Mouse (Mus musculus): Measurements from ENCODE around the gene Slc12a3. TPM values are rescaled to one million over a fixed set of nuclear protein-coding genes. Genes with fewer than 3 reads are reported as not detected.

Gene Slc12a3
- polyA plus RNA-seq (2012; rRNA removed; ENCODE audit: low replicate concordance) = 0.08 and 0.12 TPM in 2 replicates

GRCm38 (mm10) chr8:94328932-94329728 is at the start of gene Slc12a3:
Gene Slc12a3, plus strand, starts transcription at chr8:94329201.

GRCm38 (mm10) chr8:94386214-94387026 is 57.4 kb downstream of the Slc12a3 start, which contains the start of gene Herpud1:
Gene Herpud1, plus strand, starts transcription at chr8:94386438.

Other genes starting within 250 kb of the Slc12a3 start
- 4.4 and 5.7 TPM in 2 replicates for gene Bbs2, start 230.3 kb upstream of the Slc12a3 start, polyA plus RNA-seq (2012; rRNA removed; ENCODE audit: low replicate concordance)
- not detected in 2 replicates for gene Mt4, start 192.0 kb upstream of the Slc12a3 start, polyA plus RNA-seq (2012; rRNA removed; ENCODE audit: low replicate concordance)
- gene Mt3, start 176.6 kb upstream of the Slc12a3 start, polyA plus RNA-seq (2012; rRNA removed; ENCODE audit: low replicate concordance) = 1.6 and 2.2 TPM in 2 replicates
- 30.7 and 76.9 TPM in 2 replicates for gene Mt2, start 156.5 kb upstream of the Slc12a3 start, polyA plus RNA-seq (2012; rRNA removed; ENCODE audit: low replicate concordance)
- 1,406 and 2,937 TPM in 2 replicates for gene Mt1, start 150.1 kb upstream of the Slc12a3 start, polyA plus RNA-seq (2012; rRNA removed; ENCODE audit: low replicate concordance)
- 4.1 and 6.2 TPM in 2 replicates for gene Nup93, start 114.6 kb upstream of the Slc12a3 start, polyA plus RNA-seq (2012; rRNA removed; ENCODE audit: low replicate concordance)
- 202 and 409 TPM in 2 replicates for gene Herpud1, start 57.2 kb downstream of the Slc12a3 start, polyA plus RNA-seq (2012; rRNA removed; ENCODE audit: low replicate concordance)
- gene Nlrc5, start 105.2 kb downstream of the Slc12a3 start, polyA plus RNA-seq (2012; rRNA removed; ENCODE audit: low replicate concordance) = 2.8 and 4.5 TPM in 2 replicates
- gene Cpne2, start 203.8 kb downstream of the Slc12a3 start, polyA plus RNA-seq (2012; rRNA removed; ENCODE audit: low replicate concordance) = 44.4 and 101 TPM in 2 replicates